Mouse (Mus musculus) stomach, embryonic 15.5 days (tissue): Measurements from ENCODE around the gene Fgf4. TPM values are rescaled to one million over a fixed set of nuclear protein-coding genes. Genes with fewer than 3 reads are reported as not detected.
A peak's percentile ranks its signal among the peaks of the same experiment; 100 is the strongest.

ENCODE experiments used
- ATAC-seq: fragments of 200-750 bp; cut with Nextera tagmentation; 2 replicates; pipeline ENCODE4 v1.8.0; 2017; ENCODE audit warnings: low read depth, moderate number of reproducible peaks, moderate TSS enrichment; ENCODE audit not compliant: insufficient read depth, low FRiP score
- H3K27ac ChIP-seq: fragments of 300-500 bp; sonication (generic); 2 replicates; pipeline ENCODE4 v1.5.1; 2015; ENCODE audit warnings: mild to moderate bottlenecking, inconsistent platforms
- H3K27me3 ChIP-seq: fragments of 300-500 bp; sonication (generic); replicated peaks from 2 replicates; pipeline ENCODE4 v1.6.1; 2015; ENCODE audit warnings: inconsistent platforms
- H3K36me3 ChIP-seq: fragments of 300-500 bp; sonication (generic); 2 replicates; pipeline ENCODE4 v1.6.1; 2015; ENCODE audit warnings: inconsistent platforms
- H3K4me1 ChIP-seq: fragments of 300-500 bp; sonication (generic); 2 replicates; pipeline ENCODE4 v1.6.1; 2015; ENCODE audit warnings: inconsistent platforms
- H3K4me2 ChIP-seq: fragments of 300-500 bp; sonication (generic); 2 replicates; pipeline ENCODE4 v1.6.1; 2015; ENCODE audit warnings: mild to moderate bottlenecking, inconsistent platforms
- H3K4me3 ChIP-seq: fragments of 300-500 bp; sonication (generic); replicated peaks from 2 replicates; pipeline ENCODE4 v1.5.1; 2015; ENCODE audit warnings: inconsistent platforms
- H3K9ac ChIP-seq: fragments of 300-500 bp; sonication (generic); 2 replicates; pipeline ENCODE4 v1.6.1; 2015; ENCODE audit warnings: inconsistent platforms
- H3K9me3 ChIP-seq: fragments of 300-500 bp; sonication (generic); 2 replicates; pipeline ENCODE4 v1.6.1; 2016; ENCODE audit warnings: inconsistent platforms
- WGBS: fragments of 180-500 bp; shearing (Covaris S2); methylation state at CpG from one replicate; pipeline ENCODE4 v1.1.7; 2015; 5-methylcytosine and 5-hydroxymethylcytosine counted together
- polyA plus RNA-seq: library from polyadenylated mRNA; unstranded; fragments of >200 nt; fragmentation: Nextera tagmentation; extraction: Ambion mirVana; gene quantifications from 2 replicates; pipeline ENCODE4 v1.2.1, GENCODE M21; 2015

Fgf4 gene
- polyA plus RNA-seq, 1 experiment from 2014 or later: not detected

GRCm38 (mm10) chr7:144854966-144855365, 7.8 kb downstream of the Fgf4 start:
- 33% methylated on average over 3 of the region's 3 CpGs for WGBS
- no peak for ATAC-seq
- H3K4me3 ChIP-seq: no peak overlapping the region
- H3K36me3 ChIP-seq: no peaks in the 10 kb centered on the region
- H3K9ac ChIP-seq: no peak overlapping the region
- H3K27ac ChIP-seq: no peak overlapping the region
- no peak overlapping the region for H3K4me2 ChIP-seq
- H3K9me3 ChIP-seq: no peaks in the 10 kb centered on the region
- H3K4me1 ChIP-seq: no peaks in the 10 kb centered on the region
- peaks cover 8% of the 10 kb centered on the region for H3K27me3 ChIP-seq

GRCm38 (mm10) chr7:144857158-144857557, 10.0 kb downstream of the Fgf4 start:
- Histone ChIP-seq H3K9ac (no peak overlapping the region), H3K4me1 (peaks cover 12% of the 10 kb centered on the region), H3K4me3 (no peak overlapping the region), H3K4me2 (no peak overlapping the region), H3K27ac (no peak overlapping the region), H3K36me3 (no peaks in the 10 kb centered on the region), H3K27me3 (peaks cover 30% of the 10 kb centered on the region), H3K9me3 (no peaks in the 10 kb centered on the region)
- 84% methylated on average over 7 of the region's 7 CpGs for WGBS
- no peak for ATAC-seq

- Histone ChIP-seq H3K27ac (no peak overlapping the region), H3K4me3 (no peak overlapping the region), H3K36me3 (no peaks in the 10 kb centered on the region), H3K4me2 (no peak overlapping the region), H3K4me1 (peaks cover 13% of the 10 kb centered on the region), H3K9ac (no peak overlapping the region), H3K9me3 (no peaks in the 10 kb centered on the region), H3K27me3 (peaks cover 35% of the 10 kb centered on the region)
- no peak for ATAC-seq
- 84% methylated on average over 3 of the region's 3 CpGs for WGBS
Observed at GRCm38 (mm10) chr7:144857826-144858342, 10.7 kb downstream of the Fgf4 start.

GRCm38 (mm10) chr7:144858702-144859101, 11.5 kb downstream of the Fgf4 start:
- ATAC-seq: no peak
- WGBS: 88% methylated on average over 1 of the region's 1 CpGs
- H3K4me2 ChIP-seq: no peak overlapping the region
- no peak overlapping the region for H3K4me3 ChIP-seq
- H3K36me3 ChIP-seq: no peaks in the 10 kb centered on the region
- H3K9me3 ChIP-seq: no peaks in the 10 kb centered on the region
- no peak overlapping the region for H3K9ac ChIP-seq
- H3K27me3 ChIP-seq: peaks cover 43% of the 10 kb centered on the region
- H3K4me1 ChIP-seq: peaks cover 13% of the 10 kb centered on the region
- no peak overlapping the region for H3K27ac ChIP-seq

DNA sequence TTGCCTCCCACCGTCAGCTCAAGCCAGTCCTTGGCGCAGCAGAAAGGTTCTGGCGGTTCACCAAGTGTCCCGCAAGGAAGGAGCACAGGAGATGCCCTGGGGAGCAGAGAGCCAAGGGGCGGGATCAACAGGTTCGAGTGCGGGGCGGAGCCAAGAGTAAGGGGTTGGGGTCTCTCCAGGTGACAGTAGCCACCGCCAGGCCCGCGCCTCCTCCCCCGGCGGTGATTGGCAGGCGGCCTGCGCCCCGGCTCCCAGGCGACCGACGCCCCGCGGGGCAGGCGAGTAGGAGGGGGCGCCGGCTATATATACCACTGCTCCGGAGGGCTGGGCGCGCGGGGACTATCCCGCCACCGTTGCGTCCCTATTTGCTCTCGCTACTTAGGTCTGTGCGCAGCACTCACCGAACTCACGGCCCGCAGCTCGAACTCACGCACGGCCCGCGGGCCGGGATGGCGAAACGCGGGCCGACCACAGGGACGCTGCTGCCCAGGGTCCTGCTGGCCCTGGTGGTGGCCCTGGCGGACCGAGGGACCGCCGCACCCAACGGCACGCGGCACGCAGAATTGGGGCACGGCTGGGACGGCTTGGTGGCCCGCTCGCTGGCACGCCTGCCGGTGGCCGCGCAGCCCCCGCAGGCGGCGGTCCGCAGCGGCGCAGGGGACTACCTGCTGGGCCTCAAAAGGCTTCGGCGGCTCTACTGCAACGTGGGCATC, 14.0 kb downstream of the Fgf4 start:
- H3K9ac ChIP-seq: no peak overlapping the region
- ATAC-seq: no peak
- WGBS: 2% methylated on average over 72 of the region's 72 CpGs
- H3K4me2 ChIP-seq: peak overlapping the region; percentile 30
- H3K4me1 ChIP-seq: peaks cover 13% of the 10 kb centered on the region
- no peaks in the 10 kb centered on the region for H3K9me3 ChIP-seq
- no peak overlapping the region for H3K27ac ChIP-seq
- H3K36me3 ChIP-seq: no peaks in the 10 kb centered on the region
- H3K4me3 ChIP-seq: peak overlapping the region; percentile 19; the same call in 1 of the 2 replicates
- H3K27me3 ChIP-seq: peaks cover 63% of the 10 kb centered on the region

GRCm38 (mm10) chr7:144861769-144862070, 14.6 kb downstream of the Fgf4 start:
- Histone ChIP-seq H3K9ac (no peak overlapping the region), H3K27me3 (peaks cover 63% of the 10 kb centered on the region), H3K4me2 (peak overlapping the region; percentile 30), H3K27ac (no peak overlapping the region), H3K9me3 (no peaks in the 10 kb centered on the region), H3K36me3 (no peaks in the 10 kb centered on the region), H3K4me3 (peak overlapping the region; percentile 19; the same call in 1 of the 2 replicates), H3K4me1 (peaks cover 13% of the 10 kb centered on the region)
- ATAC-seq: no peak; the same call in 1 of the 2 replicates
- WGBS: under 1% methylated on average over 28 of the region's 28 CpGs

DNA sequence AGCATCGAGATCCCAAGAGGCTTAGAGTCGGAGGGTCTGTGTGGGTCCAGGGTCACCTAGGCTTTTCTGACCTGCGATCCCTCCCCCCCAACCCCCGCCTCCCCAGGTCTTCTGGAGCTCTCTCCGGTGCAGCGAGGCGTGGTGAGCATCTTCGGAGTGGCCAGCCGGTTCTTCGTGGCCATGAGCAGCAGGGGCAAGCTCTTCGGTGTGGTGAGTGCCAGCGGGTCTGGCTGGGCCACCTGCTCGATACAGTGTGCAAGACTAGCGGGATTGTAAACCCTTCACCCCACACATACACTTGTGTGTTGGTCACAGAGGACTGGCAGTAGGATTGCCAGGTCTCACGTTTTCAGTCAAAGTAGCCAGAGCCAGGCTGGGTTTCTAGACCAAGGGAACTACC, 15.0 kb downstream of the Fgf4 start:
- peak overlapping the region; percentile 30; the same call in 1 of the 2 replicates for H3K4me2 ChIP-seq
- H3K4me3 ChIP-seq: no peak overlapping the region
- H3K9me3 ChIP-seq: no peaks in the 10 kb centered on the region
- H3K27me3 ChIP-seq: peaks cover 63% of the 10 kb centered on the region
- H3K4me1 ChIP-seq: peaks cover 13% of the 10 kb centered on the region
- no peak overlapping the region for H3K9ac ChIP-seq
- 1% methylated on average over 15 of the region's 15 CpGs for WGBS
- H3K27ac ChIP-seq: no peak overlapping the region
- ATAC-seq: no peak
- no peaks in the 10 kb centered on the region for H3K36me3 ChIP-seq

DNA sequence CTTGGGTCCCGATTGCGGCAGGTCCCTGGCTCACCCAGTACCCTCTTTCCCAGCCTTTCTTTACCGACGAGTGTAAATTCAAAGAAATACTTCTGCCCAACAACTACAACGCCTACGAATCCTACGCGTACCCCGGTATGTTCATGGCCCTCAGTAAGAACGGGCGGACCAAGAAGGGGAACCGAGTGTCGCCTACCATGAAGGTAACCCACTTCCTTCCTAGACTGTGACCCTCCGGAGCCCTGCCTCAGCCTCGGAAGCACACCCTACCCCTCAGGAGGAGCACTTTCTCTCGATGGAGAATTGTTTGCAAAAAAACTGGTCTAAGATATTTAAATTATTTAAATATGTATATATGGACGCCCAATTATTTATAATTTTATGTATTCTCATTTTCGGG, 15.5 kb downstream of the Fgf4 start:
- WGBS: 6% methylated on average over 18 of the region's 18 CpGs
- Histone ChIP-seq H3K36me3 (no peaks in the 10 kb centered on the region), H3K9me3 (no peaks in the 10 kb centered on the region), H3K4me3 (no peak overlapping the region), H3K4me1 (peaks cover 13% of the 10 kb centered on the region), H3K9ac (no peak overlapping the region), H3K27ac (no peak overlapping the region), H3K27me3 (peaks cover 63% of the 10 kb centered on the region), H3K4me2 (no peak overlapping the region)
- no peak for ATAC-seq

- Histone ChIP-seq H3K27ac (no peak overlapping the region), H3K36me3 (no peaks in the 10 kb centered on the region), H3K4me1 (peaks cover 13% of the 10 kb centered on the region), H3K9me3 (no peaks in the 10 kb centered on the region), H3K4me3 (no peak overlapping the region), H3K9ac (no peak overlapping the region), H3K27me3 (peaks cover 63% of the 10 kb centered on the region), H3K4me2 (no peak overlapping the region)
- ATAC-seq: no peak
- 6% methylated on average over 11 of the region's 11 CpGs for WGBS
Observed at GRCm38 (mm10) chr7:144863196-144863595, 16.0 kb downstream of the Fgf4 start.

- H3K27ac ChIP-seq: no peak overlapping the region
- peaks cover 63% of the 10 kb centered on the region for H3K27me3 ChIP-seq
- H3K9ac ChIP-seq: no peak overlapping the region
- no peak overlapping the region for H3K4me3 ChIP-seq
- no peaks in the 10 kb centered on the region for H3K36me3 ChIP-seq
- ATAC-seq: no peak
- peaks cover 13% of the 10 kb centered on the region for H3K4me1 ChIP-seq
- 43% methylated on average over 3 of the region's 3 CpGs for WGBS
- no peak overlapping the region for H3K4me2 ChIP-seq
- no peaks in the 10 kb centered on the region for H3K9me3 ChIP-seq
Observed at GRCm38 (mm10) chr7:144864160-144864670, 17.0 kb downstream of the Fgf4 start.

DNA sequence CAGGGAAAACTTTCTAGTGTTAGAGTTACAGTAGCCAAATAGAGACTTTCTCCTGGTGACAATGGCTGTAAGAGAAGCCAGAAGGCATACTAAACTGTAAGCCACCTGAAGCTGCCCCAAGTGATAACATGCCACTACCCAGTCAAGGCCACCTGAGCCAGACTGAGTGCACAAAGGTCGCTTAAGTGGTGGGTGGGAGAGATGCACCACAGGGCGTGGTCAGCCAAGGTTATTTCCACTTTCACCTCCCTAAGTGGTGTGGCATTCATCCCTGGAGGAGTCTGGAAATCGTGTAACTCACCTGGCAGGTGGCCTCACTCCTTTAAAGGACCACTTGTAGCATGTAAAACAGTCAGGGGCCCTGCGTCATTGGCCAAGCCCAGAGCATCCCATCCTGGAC, 20.0 kb downstream of the Fgf4 start:
- whole genome bisulfite sequencing: 52% methylated on average over 4 of the region's 4 CpGs

DNA sequence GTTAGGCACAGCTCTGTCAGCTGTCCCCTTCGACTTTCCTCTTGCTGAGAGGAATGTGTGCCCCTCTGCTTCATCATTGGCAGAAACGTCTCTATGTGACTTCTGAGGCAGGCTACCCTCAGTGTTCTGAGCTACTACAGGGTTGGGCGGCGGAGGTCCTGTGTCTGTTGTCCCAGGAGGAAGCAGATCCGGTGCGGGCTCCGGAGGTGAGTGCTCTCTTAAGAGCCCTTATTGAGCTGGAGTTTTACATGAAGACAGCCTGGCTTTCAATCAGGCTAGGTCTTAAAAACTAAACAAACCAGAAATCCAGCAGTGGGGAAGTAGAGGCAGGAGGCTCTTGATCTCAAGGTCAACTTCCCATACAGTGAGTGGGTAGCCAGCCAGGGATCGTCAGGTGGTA, 20.4 kb downstream of the Fgf4 start:
- Histone ChIP-seq H3K9ac (no peak overlapping the region), H3K27ac (no peak overlapping the region), H3K4me1 (no peaks in the 10 kb centered on the region), H3K36me3 (no peaks in the 10 kb centered on the region), H3K4me2 (no peak overlapping the region), H3K4me3 (no peak overlapping the region), H3K9me3 (no peaks in the 10 kb centered on the region), H3K27me3 (peaks cover 30% of the 10 kb centered on the region)
- no peak for ATAC-seq
- 77% methylated on average over 8 of the region's 8 CpGs for WGBS

More for the DNA sequence above, 20.0 kb downstream of the Fgf4 start:
- peaks cover 33% of the 10 kb centered on the region for H3K27me3 ChIP-seq
- 0 out of 2 replicates have a peak, but pooled peaks cover under 1% of the 10 kb centered on the region for H3K4me1 ChIP-seq
- no peak overlapping the region for H3K4me2 ChIP-seq
- no peak overlapping the region for H3K27ac ChIP-seq
- H3K9ac ChIP-seq: no peak overlapping the region
- no peaks in the 10 kb centered on the region for H3K36me3 ChIP-seq
- no peaks in the 10 kb centered on the region for H3K9me3 ChIP-seq
- no peak for ATAC-seq
- no peak overlapping the region for H3K4me3 ChIP-seq
